Mouse (Mus musculus) thymus, adult 2 months (tissue): ENCODE data around the gene 1700014D04Rik.

ENCODE experiments used
- CTCF ChIP-seq: fragments of 200-500 bp; IDR thresholded peaks from 2 replicates; pipeline ENCODE4 v1.5.1; 2012; ENCODE audit warnings: mild to moderate bottlenecking, control low read depth, low read length, moderate library complexity, borderline replicate concordance; ENCODE audit not compliant: control insufficient read depth, poor library complexity, insufficient read depth; ENCODE audit errors: extremely low read depth
- POLR2A ChIP-seq: fragments of 200-500 bp; IDR thresholded peaks from 2 replicates; pipeline ENCODE4 v1.6.1; 2012; ENCODE audit warnings: mild to moderate bottlenecking, low read length, control low read depth, moderate library complexity; ENCODE audit not compliant: control insufficient read depth, poor library complexity, insufficient read depth; ENCODE audit errors: extremely low read depth

GRCm38 (mm10) chr13:59762791-59763190, 16.2 kb upstream of the 1700014D04Rik start:
- TF ChIP-seq CTCF: no peak
- no peak for TF ChIP-seq POLR2A
